In the genomic region with DNA sequence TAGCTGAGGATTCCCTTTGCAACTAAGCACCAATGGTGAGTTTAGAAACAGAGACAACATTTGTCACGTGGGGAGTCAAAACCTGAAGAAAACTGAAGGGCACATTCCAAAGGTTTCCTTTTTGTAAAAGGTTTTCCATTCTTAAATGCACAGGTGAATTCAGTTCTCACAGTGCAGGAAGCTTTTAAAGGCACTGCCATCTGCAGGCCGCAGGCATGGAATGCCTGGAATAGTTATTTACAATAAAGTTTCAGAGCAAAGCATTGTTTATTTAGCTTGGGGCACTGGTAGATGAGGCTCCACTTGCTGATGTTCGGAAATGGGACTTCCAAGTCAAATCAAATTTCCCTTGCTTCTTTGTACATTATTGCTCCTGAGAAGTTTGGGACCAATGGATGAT, we compare ENCODE assay signal across 9 mouse cellular contexts. TPM values are rescaled to one million over a fixed set of nuclear protein-coding genes. Genes with fewer than 3 reads are reported as not detected.
DNase-seq lines count a peak whose midpoint lies in the region; ATAC-seq and TF ChIP-seq lines count a peak whose summit lies in the region.
"Had no signal": no experiment of that assay in that cellular context is flagged by ENCODE, and none has a peak within 500 bp of the region (broad histone marks: within the 10 kb centered on the region; RNA-seq: fewer than 3 reads in every experiment).

No protein-coding gene starts in this region.

- H3K27ac ChIP-seq in liver, adult 2 months (replicated peaks; ENCODE audit: insufficient read depth, low read depth, low read length): no peak overlapping the region
- H3K27ac ChIP-seq in forebrain, embryonic 15.5 days (replicated peaks): no peak overlapping the region
- H3K27ac ChIP-seq in limb, embryonic 12.5 days: no peak overlapping the region
- H3K27ac ChIP-seq in stomach, embryonic 14.5 days (ENCODE audit: low read length): no peak overlapping the region

- H3K9me3 ChIP-seq in forebrain, embryonic 15.5 days: no peaks in the 10 kb centered on the region
- no peaks in the 10 kb centered on the region for H3K9me3 ChIP-seq in limb, embryonic 12.5 days
- H3K9me3 ChIP-seq in stomach, embryonic 14.5 days (ENCODE audit: control insufficient read depth, low read depth, low read length): no peaks in the 10 kb centered on the region

- DNase-seq in liver, adult 2 months (ENCODE audit: extremely low read depth, low read depth, low spot score): peak; percentile 62
- DNase-seq in liver: no peak
- DNase-seq in right cerebral cortex, postnatal 25 days: no peak
- DNase-seq in ovary, postnatal 36 days (ENCODE audit: low spot score): no peak
- DNase-seq in right cerebral cortex, postnatal 14 days: no peak

- 22% methylated on average over 3 of the region's 3 CpGs for WGBS in liver, adult 2 months
- WGBS in forebrain, embryonic 15.5 days: 32% methylated on average over 3 of the region's 3 CpGs
- 48% methylated on average over 3 of the region's 3 CpGs for WGBS in limb, embryonic 12.5 days
- WGBS in stomach, embryonic 14.5 days: 30% methylated on average over 3 of the region's 3 CpGs

- peak overlapping the region; percentile 69 for H3K4me2 ChIP-seq in forebrain, embryonic 15.5 days (replicated peaks)
- peak overlapping the region; percentile 82 for H3K4me2 ChIP-seq in limb, embryonic 12.5 days
- H3K4me2 ChIP-seq in stomach, embryonic 14.5 days (replicated peaks; ENCODE audit: low read depth, low read length): peak overlapping the region; percentile 68; the same call in 1 of the 2 replicates

- H3K27me3 ChIP-seq in liver, adult 2 months (ENCODE audit: control insufficient read depth, insufficient read depth, low read length): no peaks in the 10 kb centered on the region
- H3K27me3 ChIP-seq in forebrain, embryonic 15.5 days: no peaks in the 10 kb centered on the region
- no peaks in the 10 kb centered on the region for H3K27me3 ChIP-seq in limb, embryonic 12.5 days
- H3K27me3 ChIP-seq in stomach, embryonic 14.5 days (ENCODE audit: control insufficient read depth, insufficient read depth, low read length): no peaks in the 10 kb centered on the region

- H3K36me3 ChIP-seq in liver, adult 2 months (ENCODE audit: control insufficient read depth, insufficient read depth, low read length): no peaks in the 10 kb centered on the region; the same call in 1 of the 2 replicates
- no peaks in the 10 kb centered on the region for H3K36me3 ChIP-seq in forebrain, embryonic 15.5 days
- no peaks in the 10 kb centered on the region for H3K36me3 ChIP-seq in limb, embryonic 12.5 days
- H3K36me3 ChIP-seq in stomach, embryonic 14.5 days (ENCODE audit: control insufficient read depth, insufficient read depth, low read length): no peaks in the 10 kb centered on the region

- H3K9ac ChIP-seq in liver, adult 2 months (ENCODE audit: low read depth, low read length): no peak overlapping the region
- no peak overlapping the region for H3K9ac ChIP-seq in forebrain, embryonic 15.5 days (replicated peaks)
- no peak overlapping the region for H3K9ac ChIP-seq in limb, embryonic 12.5 days (replicated peaks)
- no peak overlapping the region for H3K9ac ChIP-seq in stomach, embryonic 14.5 days (replicated peaks; ENCODE audit: low read depth, low read length)

- H3K4me1 ChIP-seq in liver, adult 2 months (ENCODE audit: control insufficient read depth, insufficient read depth, low read length): peaks cover 8% of the 10 kb centered on the region; the same call in 1 of the 2 replicates
- peaks cover 35% of the 10 kb centered on the region for H3K4me1 ChIP-seq in forebrain, embryonic 15.5 days
- peaks cover 19% of the 10 kb centered on the region for H3K4me1 ChIP-seq in limb, embryonic 12.5 days (replicated peaks)
- peaks cover 16% of the 10 kb centered on the region for H3K4me1 ChIP-seq in stomach, embryonic 14.5 days (ENCODE audit: control insufficient read depth, insufficient read depth, low read length)

- TF ChIP-seq POLR2A in liver, adult 2 months (IDR thresholded peaks at IDR 0.05; ENCODE audit: extremely low read depth, insufficient read depth, low read length): no peak

- TF ChIP-seq CTCF in liver, adult 2 months (IDR thresholded peaks at IDR 0.05; ENCODE audit: low read depth, low read length): peak; percentile 46

- H3K79me2 ChIP-seq in liver, adult 2 months (ENCODE audit: control insufficient read depth, insufficient read depth, low read length): peaks cover 28% of the 10 kb centered on the region

- H3K4me3 ChIP-seq in liver, adult 2 months (ENCODE audit: insufficient read depth, low read depth, low read length): no peak overlapping the region
- H3K4me3 ChIP-seq in forebrain, embryonic 15.5 days: peak overlapping the region; percentile 83
- H3K4me3 ChIP-seq in limb, embryonic 12.5 days (replicated peaks): peak overlapping the region; percentile 95; the same call in 1 of the 2 replicates
- no peak overlapping the region for H3K4me3 ChIP-seq in stomach, embryonic 14.5 days (ENCODE audit: low read depth, low read length)

- ATAC-seq in forebrain, embryonic 15.5 days (replicated peaks): no peak
- ATAC-seq in limb, embryonic 12.5 days (ENCODE audit: insufficient number of reproducible peaks, insufficient read depth, low FRiP score, low TSS enrichment, low read depth): no peak
- no peak for ATAC-seq in stomach, embryonic 14.5 days (ENCODE audit: insufficient number of reproducible peaks, insufficient read depth, low FRiP score, low read depth)

RNA-seq across cellular contexts. Expression of a gene that starts 2.1 kb away (rescaled TPM):
- total RNA-seq in liver, adult 2 months (2014; rRNA removed): 4.3 and 6.8 TPM in 2 replicates
- polyA plus RNA-seq in liver, adult 2 months (2012; rRNA removed): 9.2 and 11.5 TPM in 2 replicates
- 131 and 137 TPM in 2 replicates for polyA plus RNA-seq in forebrain, embryonic 15.5 days (2015; fragmentation: Nextera tagmentation; extraction: Ambion mirVana)
- 117 and 125 TPM in 2 replicates for polyA plus RNA-seq in limb, embryonic 12.5 days (2016; fragmentation: Nextera tagmentation; extraction: Ambion mirVana)
- 53.8 and 54.3 TPM in 2 replicates for polyA plus RNA-seq in stomach, embryonic 14.5 days (2014; fragmentation: Nextera tagmentation; extraction: Ambion mirVana)

RNA-seq across cellular contexts. Expression of a gene that starts 22.9 kb away (rescaled TPM):
- total RNA-seq in liver, adult 2 months (2014; rRNA removed): 0.74 and 1.7 TPM in 2 replicates
- 0.37 and 1.0 TPM in 2 replicates for polyA plus RNA-seq in liver, adult 2 months (2012; rRNA removed)
- 4.8 and 5.8 TPM in 2 replicates for polyA plus RNA-seq in forebrain, embryonic 15.5 days (2015; fragmentation: Nextera tagmentation; extraction: Ambion mirVana)
- polyA plus RNA-seq in limb, embryonic 12.5 days (2016; fragmentation: Nextera tagmentation; extraction: Ambion mirVana): 5.5 and 7.8 TPM in 2 replicates
- 8.3 and 9.7 TPM in 2 replicates for polyA plus RNA-seq in stomach, embryonic 14.5 days (2014; fragmentation: Nextera tagmentation; extraction: Ambion mirVana)

RNA-seq across cellular contexts. Expression of a gene that starts 58.0 kb away (rescaled TPM):
- total RNA-seq in liver, adult 2 months (2014; rRNA removed): not detected in 2 replicates
- polyA plus RNA-seq in liver, adult 2 months (2012; rRNA removed): not detected in 2 replicates
- polyA plus RNA-seq in forebrain, embryonic 15.5 days (2015; fragmentation: Nextera tagmentation; extraction: Ambion mirVana): not detected in 2 replicates
- not detected in 2 replicates for polyA plus RNA-seq in limb, embryonic 12.5 days (2016; fragmentation: Nextera tagmentation; extraction: Ambion mirVana)
- not detected in 2 replicates for polyA plus RNA-seq in stomach, embryonic 14.5 days (2014; fragmentation: Nextera tagmentation; extraction: Ambion mirVana)
- polyA plus RNA-seq: stomach, embryonic 16.5 days had no signal

Comparison
In these comparisons a context has a peak if more than half of its experiments do, and no peak if none do; other contexts are left out.
1. H3K4me3 ChIP-seq: peak in forebrain, embryonic 15.5 days (single experiment) and limb, embryonic 12.5 days (single experiment); none in liver, adult 2 months (single experiment) and stomach, embryonic 14.5 days (single experiment).
2. Peak in every context shown above with its lines, with median percentiles within 50 percentile points of each other: H3K4me2 ChIP-seq.